Mouse (Mus musculus): ENCODE results near the gene Npr1.

Gene Npr1

GRCm38 (mm10) chr3:90465686-90466310 lies at the start of gene Npr1:
Gene Npr1, minus strand, starts transcription at chr3:90465866.
- no peak for DNase-seq (ENCODE audit: low read depth, low spot score)

- DNase-seq (ENCODE audit: low read depth, low spot score) = no peak
These were observed 49.6 kb upstream of the Npr1 start for GRCm38 (mm10) chr3:90515242-90515641.

- DNase-seq (ENCODE audit: low read depth, low spot score) = peak; percentile 40
These were observed 49.0 kb upstream of the Npr1 start for GRCm38 (mm10) chr3:90514691-90515090.

GRCm38 (mm10) chr3:90513796-90514590 lies 48.3 kb upstream of the Npr1 start, which contains the start of the genes S100a1 and S100a13:
Gene S100a1, minus strand, starts transcription at chr3:90514392.
Gene S100a13, plus strand, starts transcription at chr3:90514435.
- no peak for DNase-seq (ENCODE audit: low read depth, low spot score)

- no peak for DNase-seq (ENCODE audit: low read depth, low spot score)
These were observed 47.4 kb upstream of the Npr1 start for GRCm38 (mm10) chr3:90512948-90513642.

- no peak for DNase-seq (ENCODE audit: low read depth, low spot score)
These were observed 46.6 kb upstream of the Npr1 start for GRCm38 (mm10) chr3:90512276-90512675.

- no peak for DNase-seq (ENCODE audit: low read depth, low spot score)
These were observed 44.1 kb upstream of the Npr1 start for GRCm38 (mm10) chr3:90509747-90510123.

- peak; percentile 100 for DNase-seq (ENCODE audit: low read depth, low spot score)
These were observed 43.5 kb upstream of the Npr1 start, which contains the start of gene Chtop for GRCm38 (mm10) chr3:90508950-90509746. Gene Chtop, minus strand, starts transcription at chr3:90509498.

- DNase-seq (ENCODE audit: low read depth, low spot score) = no peak
These were observed 42.8 kb upstream of the Npr1 start for GRCm38 (mm10) chr3:90508287-90508949.

GRCm38 (mm10) chr3:90506362-90506761 lies 40.7 kb upstream of the Npr1 start:
- no peak for DNase-seq (ENCODE audit: low read depth, low spot score)

GRCm38 (mm10) chr3:90505216-90505615 lies 39.5 kb upstream of the Npr1 start:
- no peak for DNase-seq (ENCODE audit: low read depth, low spot score)

GRCm38 (mm10) chr3:90503444-90503843 lies 37.8 kb upstream of the Npr1 start:
- DNase-seq (ENCODE audit: low read depth, low spot score) = no peak

GRCm38 (mm10) chr3:90497597-90497996 lies 31.9 kb upstream of the Npr1 start:
- DNase-seq (ENCODE audit: low read depth, low spot score) = no peak

- DNase-seq (ENCODE audit: low read depth, low spot score) = no peak
These were observed 30.3 kb upstream of the Npr1 start for GRCm38 (mm10) chr3:90495850-90496525.

GRCm38 (mm10) chr3:90493831-90494540 lies 28.3 kb upstream of the Npr1 start:
- DNase-seq (ENCODE audit: low read depth, low spot score) = no peak

- no peak for DNase-seq (ENCODE audit: low read depth, low spot score)
These were observed 25.7 kb upstream of the Npr1 start for GRCm38 (mm10) chr3:90491350-90491749.

- peak; percentile 89 for DNase-seq (ENCODE audit: low read depth, low spot score)
These were observed 25.1 kb upstream of the Npr1 start, which contains the start of gene Snapin for GRCm38 (mm10) chr3:90490696-90491256. Gene Snapin, minus strand, starts transcription at chr3:90491033.

GRCm38 (mm10) chr3:90488576-90488975 lies 22.9 kb upstream of the Npr1 start:
- DNase-seq (ENCODE audit: low read depth, low spot score) = no peak

GRCm38 (mm10) chr3:90486998-90487397 lies 21.3 kb upstream of the Npr1 start:
- no peak for DNase-seq (ENCODE audit: low read depth, low spot score)
